Mouse (Mus musculus) splenic B cell, adult 2 months (primary cell): ENCODE results near the gene Wdr72.

ENCODE experiments used
- DNase-seq: peaks from one replicate; pipeline ENCODE4 v3.0.0-alpha.2; 2011; ENCODE audit warnings: low read depth, low spot score
- H3K27me3 ChIP-seq: 2 replicates; pipeline ENCODE4 v1.6.1; 2012; ENCODE audit warnings: mild to moderate bottlenecking, low read length, moderate library complexity, mixed read lengths; ENCODE audit not compliant: control insufficient read depth, poor library complexity, insufficient read depth, severe bottlenecking
- H3K36me3 ChIP-seq: 2 replicates; pipeline ENCODE4 v1.6.1; 2012; ENCODE audit warnings: mild to moderate bottlenecking, low read length, moderate library complexity, mixed read lengths; ENCODE audit not compliant: control insufficient read depth, poor library complexity, insufficient read depth, severe bottlenecking

Wdr72 gene

GRCm38 (mm10) chr9:74294479-74294878 lies 184.3 kb downstream of the Wdr72 start:
- H3K36me3 ChIP-seq = no peaks in the 10 kb centered on the region
- no peaks in the 10 kb centered on the region for H3K27me3 ChIP-seq
- DNase-seq = no peak

GRCm38 (mm10) chr9:74318771-74319170 lies 208.6 kb downstream of the Wdr72 start:
- no peaks in the 10 kb centered on the region for H3K27me3 ChIP-seq
- H3K36me3 ChIP-seq = no peaks in the 10 kb centered on the region

GRCm38 (mm10) chr9:74324089-74324924 lies 214.2 kb downstream of the Wdr72 start:
- no peaks in the 10 kb centered on the region for H3K36me3 ChIP-seq
- H3K27me3 ChIP-seq = no peaks in the 10 kb centered on the region
- DNase-seq = no peak

More at GRCm38 (mm10) chr9:74318771-74319170, 208.6 kb downstream of the Wdr72 start:
- no peak for DNase-seq

GRCm38 (mm10) chr9:74324925-74325295 lies 214.8 kb downstream of the Wdr72 start:
- Histone ChIP-seq H3K27me3 (no peaks in the 10 kb centered on the region), H3K36me3 (no peaks in the 10 kb centered on the region)
- DNase-seq = no peak

- H3K27me3 ChIP-seq = no peaks in the 10 kb centered on the region
- no peak for DNase-seq
- no peaks in the 10 kb centered on the region for H3K36me3 ChIP-seq
Observed at GRCm38 (mm10) chr9:74325981-74326380, 215.8 kb downstream of the Wdr72 start.

- no peaks in the 10 kb centered on the region for H3K27me3 ChIP-seq
- no peaks in the 10 kb centered on the region for H3K36me3 ChIP-seq
- DNase-seq = no peak
Observed at GRCm38 (mm10) chr9:74328821-74329220, 218.7 kb downstream of the Wdr72 start.

GRCm38 (mm10) chr9:74330706-74331495 lies 220.7 kb downstream of the Wdr72 start:
- DNase-seq = no peak
- Histone ChIP-seq H3K27me3 (no peaks in the 10 kb centered on the region), H3K36me3 (no peaks in the 10 kb centered on the region)

- Histone ChIP-seq H3K36me3 (no peaks in the 10 kb centered on the region), H3K27me3 (no peaks in the 10 kb centered on the region)
- DNase-seq = no peak
Observed at GRCm38 (mm10) chr9:74332321-74332720, 222.2 kb downstream of the Wdr72 start.
